Mouse (Mus musculus) CH12.LX (cell line): ENCODE results near the gene Gm20388. TPM values are rescaled to one million over a fixed set of nuclear protein-coding genes. Genes with fewer than 3 reads are reported as not detected.

Experiments
- DNase-seq: peaks from one replicate; pipeline ENCODE4 v3.0.0-alpha.2; 2013; ENCODE audit errors: extremely low read depth
- H3K27ac ChIP-seq: 2 replicates; pipeline ENCODE4 v1.5.1; 2012; ENCODE audit warnings: low read depth, mild to moderate bottlenecking, control low read depth, moderate library complexity; ENCODE audit not compliant: insufficient read depth
- H3K27me3 ChIP-seq: replicated peaks from 2 replicates; pipeline ENCODE3; 2012; ENCODE audit warnings: inconsistent platforms
- H3K36me3 ChIP-seq, 2 experiments: replicated peaks in 1 of 2; 2 replicates each; pipeline versions ENCODE3 to v1.6.1; 2012; ENCODE audit warnings: inconsistent platforms in 1 of 2, low read length in 1 of 2, mild to moderate bottlenecking in 1 of 2, mixed read lengths in 1 of 2, moderate library complexity in 1 of 2; ENCODE audit not compliant: control insufficient read depth in 1 of 2, insufficient read depth in 1 of 2
- H3K4me1 ChIP-seq, 2 experiments: 2 replicates each; pipeline ENCODE4 v1.6.1; 2012; ENCODE audit warnings: inconsistent platforms in 1 of 2, moderate library complexity in 1 of 2; ENCODE audit not compliant: insufficient read depth in 2 of 2, control insufficient read depth in 1 of 2
- H3K4me2 ChIP-seq: 2 replicates; pipeline ENCODE4 v1.6.1; 2012; ENCODE audit warnings: low read depth, mild to moderate bottlenecking, control low read depth; ENCODE audit not compliant: poor library complexity, insufficient read depth, severe bottlenecking
- H3K4me3 ChIP-seq, 3 experiments: fragments of 150-350 bp in 1 of 3; sonication (generic) in 1 of 3; replicated peaks in 1 of 3; 2 replicates each; pipeline versions ENCODE3 to v1.5.1; 2011 to 2012; ENCODE audit warnings: low read depth in 2 of 3, low read length in 2 of 3, mild to moderate bottlenecking in 2 of 3, moderate library complexity in 2 of 3, control low read depth in 1 of 3, improper control_type of control experiment in 1 of 3, inconsistent platforms in 1 of 3, mixed read lengths in 1 of 3; ENCODE audit not compliant: poor library complexity in 1 of 3
- H3K79me2 ChIP-seq: replicated peaks from 2 replicates; pipeline ENCODE4 v1.6.1; 2012; ENCODE audit warnings: mild to moderate bottlenecking, moderate library complexity; ENCODE audit not compliant: control insufficient read depth, poor library complexity, insufficient read depth, severe bottlenecking; ENCODE audit errors: extremely low read depth
- H3K9ac ChIP-seq: 2 replicates; pipeline ENCODE4 v1.6.1; 2012; ENCODE audit warnings: low read depth, mild to moderate bottlenecking, control low read depth, moderate library complexity; ENCODE audit not compliant: insufficient read depth
- H3K9me3 ChIP-seq: replicated peaks from 2 replicates; pipeline ENCODE3; 2012; ENCODE audit warnings: low read length, inconsistent platforms, mixed read lengths
- BHLHE40 ChIP-seq: IDR thresholded peaks from 2 replicates; pipeline ENCODE4 v1.6.1; 2011; ENCODE audit warnings: mild to moderate bottlenecking, low read depth, low read length, improper control_type of control experiment
- CHD1 ChIP-seq: IDR thresholded peaks from 2 replicates; pipeline ENCODE4 v1.6.1; 2012; ENCODE audit warnings: low read depth, low read length, improper control_type of control experiment, inconsistent platforms
- CHD2 ChIP-seq: IDR thresholded peaks from 2 replicates; pipeline ENCODE4 v1.6.1; 2011; ENCODE audit warnings: low read length, improper control_type of control experiment
- CTCF ChIP-seq, 2 experiments: IDR thresholded peaks in 1 of 2; conservative IDR thresholded peaks in 1 of 2; 2 replicates each; pipeline ENCODE4 v1.5.1; 2011 to 2012; ENCODE audit warnings: low read depth in 2 of 2, low read length in 2 of 2, improper control_type of control experiment in 1 of 2, inconsistent platforms in 1 of 2, mild to moderate bottlenecking in 1 of 2, moderate library complexity in 1 of 2
- ELF1 ChIP-seq: IDR thresholded peaks from 2 replicates; pipeline ENCODE4 v1.6.1; 2014; ENCODE audit warnings: low read depth, mild to moderate bottlenecking, inconsistent platforms, low read length, improper control_type of control experiment
- EP300 ChIP-seq: IDR thresholded peaks from 2 replicates; pipeline ENCODE4 v1.6.1; 2011; ENCODE audit warnings: low read length, improper control_type of control experiment
- ETS1 ChIP-seq: conservative IDR thresholded peaks from 2 replicates; pipeline ENCODE4 v1.6.1; 2012; ENCODE audit warnings: low read depth, mild to moderate bottlenecking, inconsistent platforms, low read length, improper control_type of control experiment, moderate library complexity
- GABPA ChIP-seq: IDR thresholded peaks from 2 replicates; pipeline ENCODE4 v1.6.1; 2012; ENCODE audit warnings: low read depth, low read length, improper control_type of control experiment, inconsistent platforms; ENCODE audit not compliant: insufficient replicate concordance
- JUN ChIP-seq: IDR thresholded peaks from 2 replicates; pipeline ENCODE4 v1.6.1; 2011; ENCODE audit warnings: low read depth, mild to moderate bottlenecking, low read length, improper control_type of control experiment, moderate library complexity; ENCODE audit not compliant: insufficient read depth
- JUND ChIP-seq: conservative IDR thresholded peaks from 2 replicates; pipeline ENCODE4 v1.6.1; 2011; ENCODE audit warnings: low read depth, low read length, improper control_type of control experiment
- KAT2A ChIP-seq: IDR thresholded peaks from 2 replicates; pipeline ENCODE4 v1.6.1; 2012; ENCODE audit warnings: low read length, improper control_type of control experiment, inconsistent platforms; ENCODE audit not compliant: insufficient replicate concordance
- MAFK ChIP-seq: IDR thresholded peaks from 2 replicates; pipeline ENCODE4 v1.6.1; 2011; ENCODE audit warnings: low read length, improper control_type of control experiment; ENCODE audit not compliant: insufficient replicate concordance
- MAX ChIP-seq: IDR thresholded peaks from 2 replicates; pipeline ENCODE4 v1.6.1; 2011; ENCODE audit warnings: low read length, improper control_type of control experiment
- MAZ ChIP-seq: IDR thresholded peaks from 2 replicates; pipeline ENCODE4 v1.6.1; 2012; ENCODE audit warnings: low read depth, mild to moderate bottlenecking, inconsistent platforms, low read length, improper control_type of control experiment, moderate library complexity
- MEF2A ChIP-seq: IDR thresholded peaks from 2 replicates; pipeline ENCODE4 v1.6.1; 2014; ENCODE audit warnings: low read depth, mild to moderate bottlenecking, inconsistent platforms, low read length, improper control_type of control experiment, borderline replicate concordance
- MXI1 ChIP-seq: IDR thresholded peaks from 2 replicates; pipeline ENCODE4 v1.6.1; 2011; ENCODE audit warnings: mild to moderate bottlenecking, low read depth, low read length, improper control_type of control experiment
- MYC ChIP-seq: IDR thresholded peaks from 2 replicates; pipeline ENCODE4 v1.6.1; 2011; ENCODE audit warnings: low read depth, mild to moderate bottlenecking, improper control_type of control experiment, low read length
- NELFE ChIP-seq: IDR thresholded peaks from 2 replicates; pipeline ENCODE4 v1.6.1; 2011; ENCODE audit warnings: low read depth, low read length, improper control_type of control experiment
- NRF1 ChIP-seq: IDR thresholded peaks from 2 replicates; pipeline ENCODE4 v1.6.1; 2014; ENCODE audit warnings: low read depth, mild to moderate bottlenecking, inconsistent platforms, low read length, improper control_type of control experiment, moderate library complexity
- PAX5 ChIP-seq: IDR thresholded peaks from 2 replicates; pipeline ENCODE4 v1.6.1; 2012; ENCODE audit warnings: low read length, inconsistent platforms, mixed read lengths
- POLR2A ChIP-seq: IDR thresholded peaks from 2 replicates; pipeline ENCODE4 v1.6.1; 2011; ENCODE audit warnings: low read depth, mild to moderate bottlenecking, improper control_type of control experiment, low read length
- POLR2AphosphoS2 ChIP-seq: IDR thresholded peaks from 2 replicates; pipeline ENCODE4 v1.6.1; 2011; ENCODE audit warnings: low read depth, low read length, improper control_type of control experiment
- RCOR1 ChIP-seq: conservative IDR thresholded peaks from 2 replicates; pipeline ENCODE4 v1.6.1; 2012; ENCODE audit warnings: low read depth, mild to moderate bottlenecking, inconsistent platforms, low read length, improper control_type of control experiment
- SIN3A ChIP-seq: IDR thresholded peaks from 2 replicates; pipeline ENCODE4 v1.6.1; 2012; ENCODE audit warnings: low read length, improper control_type of control experiment, inconsistent platforms
- SMC3 ChIP-seq: IDR thresholded peaks from 2 replicates; pipeline ENCODE4 v1.6.1; 2011; ENCODE audit warnings: low read depth, low read length, improper control_type of control experiment
- TBP ChIP-seq: conservative IDR thresholded peaks from 2 replicates; pipeline ENCODE4 v1.6.1; 2011; ENCODE audit warnings: low read depth, low read length, improper control_type of control experiment
- TCF12 ChIP-seq: IDR thresholded peaks from 2 replicates; pipeline ENCODE4 v1.6.1; 2014; ENCODE audit warnings: low read depth, mild to moderate bottlenecking, inconsistent platforms, low read length, improper control_type of control experiment
- UBTF ChIP-seq: IDR thresholded peaks from 2 replicates; pipeline ENCODE4 v1.6.1; 2012; ENCODE audit warnings: low read depth, mild to moderate bottlenecking, inconsistent platforms, low read length, improper control_type of control experiment, moderate library complexity
- USF1 ChIP-seq: IDR thresholded peaks from 2 replicates; pipeline ENCODE4 v1.6.1; 2014; ENCODE audit warnings: low read depth, mild to moderate bottlenecking, inconsistent platforms, low read length, improper control_type of control experiment
- USF2 ChIP-seq: conservative IDR thresholded peaks from 2 replicates; pipeline ENCODE4 v1.6.1; 2011; ENCODE audit warnings: low read depth, low read length, improper control_type of control experiment
- ZKSCAN1 ChIP-seq: IDR thresholded peaks from 2 replicates; pipeline ENCODE4 v1.6.1; 2012; ENCODE audit warnings: low read depth, inconsistent platforms, low read length, improper control_type of control experiment, borderline replicate concordance
- ZMIZ1 ChIP-seq: IDR thresholded peaks from 2 replicates; pipeline ENCODE4 v1.6.1; 2012; ENCODE audit warnings: low read depth, mild to moderate bottlenecking, inconsistent platforms, low read length, improper control_type of control experiment
- ZNF384 ChIP-seq: IDR thresholded peaks from 2 replicates; pipeline ENCODE4 v1.6.1; 2012; ENCODE audit warnings: low read depth, low read length, improper control_type of control experiment, inconsistent platforms
- dilution Hi-C: fragments of 300-500 bp; cut with MboI; formaldehyde crosslinking; loops from 2 replicates; pipeline ENCODE4 v1.14.3; 2020; ENCODE audit warnings: low sequenced_read_pairs; ENCODE audit not compliant: extremely low pct_unique_long_range_greater_than_20kb, extremely low pct_ligation_motif_present
- in situ Hi-C: fragments of 300-500 bp; cut with MboI; formaldehyde crosslinking; loops from 3 replicates; pipeline ENCODE4 v1.14.3; 2019; ENCODE audit warnings: low sequenced_read_pairs, low pct_ligation_motif_present, low pct_unique_long_range_greater_than_20kb, mixed read lengths
- polyA plus RNA-seq: library from polyadenylated mRNA; unstranded; fragments of >175 nt; gene quantifications from 2 replicates; pipeline ENCODE4 v1.2.1, GENCODE M21; 2012; ENCODE audit warnings: low read depth; ENCODE audit not compliant: insufficient read length
- total RNA-seq, 2 experiments: library from RNA; depleted of rRNA; stranded (reverse); fragments of 300-350 nt in 1 of 2; fragments of >200 nt in 1 of 2; gene quantifications; 2 replicates each; pipeline ENCODE4 v1.2.3; 2012 to 2014

Gm20388 gene
- total and polyA plus RNA-seq, 3 experiments = 14.8 to 26.3 (median 22.2) TPM

GRCm38 (mm10) chr8:122700628-122701027 is 2790.0 kb downstream of the Gm20388 start (continued):
- TF ChIP-seq ZMIZ1 (peak; percentile 74; the same call in 1 of the 2 replicates), CHD2 (peak; percentile 86), MXI1 (peak; percentile 81; the same call in 1 of the 2 replicates), USF1 (no peak), ETS1 (peak; percentile 95), NELFE (0 out of 2 replicates have a peak, but pooled peaks have one; percentile 32), ELF1 (peak; percentile 84), MAFK (peak; percentile 80; the same call in 1 of the 2 replicates), BHLHE40 (peak; percentile 96), USF2 (no peak), ZKSCAN1 (no peak), MAZ (peak; percentile 97), GABPA (no peak), CHD1 (no peak)

GRCm38 (mm10) chr8:122701441-122702185 is 2791.0 kb downstream of the Gm20388 start:
- in situ Hi-C loops (no loop called here), dilution Hi-C loops (no loop called here)
- Histone ChIP-seq H3K36me3 (peaks cover 0 to 4% of the 10 kb centered on the region in 2 experiments), H3K27ac (peak overlapping the region; percentile 98), H3K4me1 (peaks cover 54 to 78% of the 10 kb centered on the region in 2 experiments), H3K9me3 (no peaks in the 10 kb centered on the region), H3K4me2 (peak overlapping the region; percentile 48), H3K9ac (no peak overlapping the region), H3K79me2 (peaks cover 9% of the 10 kb centered on the region), H3K27me3 (peaks cover 3% of the 10 kb centered on the region), H3K4me3 (peak overlapping the region in 1 of 3 experiments; percentile 26)
- peak; percentile 90 for DNase-seq
- TF ChIP-seq MEF2A (peak; percentile 73), PAX5 (no peak), CHD2 (no peak; the same call in 1 of the 2 replicates), USF2 (no peak), KAT2A (no peak), TBP (0 out of 2 replicates have a peak, but pooled peaks have one; percentile 8), EP300 (no peak; the same call in 1 of the 2 replicates), MXI1 (peak; percentile 87), POLR2A (0 out of 2 replicates have a peak, but pooled peaks have one; percentile 21), MAFK (no peak), SIN3A (no peak; the same call in 1 of the 2 replicates), POLR2AphosphoS2 (no peak), JUND (no peak), ZNF384 (no peak), NRF1 (peak; percentile 18; the same call in 1 of the 2 replicates), MAX (peak; percentile 91), MAZ (peak; percentile 35; the same call in 1 of the 2 replicates), SMC3 (no peak; the same call in 1 of the 2 replicates), MYC (peak; percentile 81; the same call in 1 of the 2 replicates), ELF1 (no peak), JUN (no peak), UBTF (no peak; the same call in 1 of the 2 replicates), CHD1 (no peak), GABPA (no peak), RCOR1 (no peak), ZMIZ1 (no peak), CTCF (conservative IDR thresholded peaks at IDR 0.05 in 1 of 2, IDR thresholded peaks at IDR 0.05 in 1 of 2; ENCODE audit: low read depth in 2 of 2, low read length in 2 of 2) (no peak), TCF12 (peak; percentile 96), ZKSCAN1 (no peak)
